Mouse (Mus musculus) hindbrain, postnatal 0 days (tissue): ENCODE results near the gene Srsf3. TPM values are rescaled to one million over a fixed set of nuclear protein-coding genes. Genes with fewer than 3 reads are reported as not detected.

Experiments
- ATAC-seq: fragments of 200-750 bp; cut with Nextera tagmentation; 2 replicates; pipeline ENCODE4 v1.8.0; 2017; ENCODE audit warnings: mild to moderate bottlenecking, moderate TSS enrichment, moderate library complexity
- DNase-seq: peaks from one replicate; pipeline ENCODE4 v3.0.0-alpha.2; 2015; ENCODE audit warnings: low spot score
- H3K27ac ChIP-seq: fragments of 300-500 bp; sonication (generic); 2 replicates; pipeline ENCODE4 v1.5.1; 2014; ENCODE audit warnings: mild to moderate bottlenecking
- H3K27me3 ChIP-seq: fragments of 300-500 bp; sonication (generic); 2 replicates; pipeline ENCODE4 v1.6.1; 2014; ENCODE audit warnings: low read length, mixed read lengths; ENCODE audit not compliant: insufficient read depth
- H3K36me3 ChIP-seq: fragments of 300-500 bp; sonication (generic); 2 replicates; pipeline ENCODE4 v1.6.1; 2014; ENCODE audit warnings: low read length, mixed read lengths; ENCODE audit not compliant: insufficient read depth
- H3K4me1 ChIP-seq: fragments of 300-500 bp; sonication (generic); 2 replicates; pipeline ENCODE4 v1.6.1; 2014; ENCODE audit warnings: antibody characterized with exemption, low read length, mixed read lengths; ENCODE audit not compliant: insufficient read depth
- H3K4me2 ChIP-seq: fragments of 300-500 bp; sonication (generic); 2 replicates; pipeline ENCODE4 v1.6.1; 2014; ENCODE audit warnings: low read depth, mild to moderate bottlenecking, low read length, moderate library complexity, mixed read lengths
- H3K4me3 ChIP-seq: fragments of 300-500 bp; sonication (generic); 2 replicates; pipeline ENCODE4 v1.5.1; 2014; ENCODE audit warnings: low read length
- H3K9ac ChIP-seq: fragments of 300-500 bp; sonication (generic); replicated peaks from 2 replicates; pipeline ENCODE4 v1.6.1; 2014; ENCODE audit warnings: mild to moderate bottlenecking, low read length, moderate library complexity, mixed read lengths
- H3K9me3 ChIP-seq: fragments of 300-500 bp; sonication (generic); 2 replicates; pipeline ENCODE4 v1.6.1; 2016; ENCODE audit warnings: low read length, mixed read lengths
- CTCF ChIP-seq: IDR thresholded peaks from 2 replicates; pipeline ENCODE4 v1.5.1; 2016; ENCODE audit warnings: antibody characterized with exemption, control low read depth, low read depth
- WGBS: fragments of 180-500 bp; shearing (Covaris S2); extraction: QIAGEN DNeasy Blood & Tissue Kit; methylation state at CpG from one replicate; pipeline ENCODE4 v1.1.7; 2014; 5-methylcytosine and 5-hydroxymethylcytosine counted together
- polyA plus RNA-seq: library from polyadenylated mRNA; unstranded; fragments of >200 nt; fragmentation: Nextera tagmentation; extraction: Ambion mirVana; gene quantifications from 2 replicates; pipeline ENCODE4 v1.2.1, GENCODE M21; 2015
- total RNA-seq: library from RNA; depleted of rRNA; stranded (reverse); fragments of >200 nt; gene quantifications from 2 replicates; pipeline ENCODE4 v1.2.3, GENCODE M21; 2014; rRNA removed

The Srsf3 gene
- total RNA-seq (139 and 147 TPM in 2 replicates), polyA plus RNA-seq (298 and 315 TPM in 2 replicates)

DNA sequence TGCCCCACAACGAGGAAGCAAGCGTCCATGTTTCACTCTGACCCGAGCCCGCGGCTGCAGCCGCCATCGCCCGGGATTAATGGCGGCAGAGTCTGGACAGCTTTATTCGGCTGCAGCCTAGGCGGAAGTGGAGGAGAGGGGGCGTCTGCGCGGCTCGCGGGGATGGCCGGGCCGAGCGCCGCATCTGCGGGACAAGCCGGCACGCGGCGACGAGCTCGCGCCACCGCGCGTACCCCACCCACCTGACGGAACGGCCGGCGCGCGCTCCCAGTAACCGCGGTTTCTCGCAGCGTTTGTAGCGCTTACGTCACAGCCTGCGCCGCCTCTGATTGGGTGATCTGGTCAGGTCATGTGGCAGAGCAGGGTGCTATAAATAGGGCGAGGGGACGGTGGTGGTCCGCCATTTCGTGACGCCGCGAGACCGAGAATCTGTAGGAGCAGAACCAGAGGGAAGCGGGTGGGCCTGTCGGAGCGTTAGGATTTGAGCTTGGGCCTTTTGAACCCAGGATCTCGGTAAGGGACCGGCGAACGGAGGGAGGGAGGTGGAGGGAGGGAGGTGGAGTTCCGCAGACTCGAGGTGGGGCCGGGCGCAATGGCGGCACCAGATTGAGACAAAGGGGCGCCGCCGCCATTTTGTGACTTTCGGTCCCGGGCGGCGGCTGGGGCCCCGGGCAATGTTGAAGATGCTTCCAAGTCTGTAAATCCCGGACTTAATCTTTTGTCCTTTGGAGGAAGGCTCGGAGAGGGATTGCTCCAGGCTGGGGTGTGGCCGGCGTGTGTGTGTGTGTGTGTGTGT is at the start of gene Srsf3:
Gene Srsf3 (plus strand): TSS at position 355 of the 796 bp plus-strand sequence.
- H3K4me1 ChIP-seq: peaks cover 12% of the 10 kb centered on the region; the same call in 1 of the 2 replicates
- peak within 1 kb of the TSS; percentile 89 for H3K9ac ChIP-seq
- peak; percentile 100 for DNase-seq
- peak within 1 kb of the TSS; percentile 98 for H3K27ac ChIP-seq
- peak within 1 kb of the TSS; percentile 61 for H3K4me3 ChIP-seq
- H3K4me2 ChIP-seq: peak within 1 kb of the TSS; percentile 95
- WGBS: under 1% methylated on average over 76 of the region's 77 CpGs
- peaks cover 12% of the 10 kb centered on the region for H3K36me3 ChIP-seq
- ATAC-seq: peak; percentile 100
- no peaks in the 10 kb centered on the region for H3K27me3 ChIP-seq
- H3K9me3 ChIP-seq: no peaks in the 10 kb centered on the region
- no peak; the same call in 1 of the 2 replicates for TF ChIP-seq CTCF

DNA sequence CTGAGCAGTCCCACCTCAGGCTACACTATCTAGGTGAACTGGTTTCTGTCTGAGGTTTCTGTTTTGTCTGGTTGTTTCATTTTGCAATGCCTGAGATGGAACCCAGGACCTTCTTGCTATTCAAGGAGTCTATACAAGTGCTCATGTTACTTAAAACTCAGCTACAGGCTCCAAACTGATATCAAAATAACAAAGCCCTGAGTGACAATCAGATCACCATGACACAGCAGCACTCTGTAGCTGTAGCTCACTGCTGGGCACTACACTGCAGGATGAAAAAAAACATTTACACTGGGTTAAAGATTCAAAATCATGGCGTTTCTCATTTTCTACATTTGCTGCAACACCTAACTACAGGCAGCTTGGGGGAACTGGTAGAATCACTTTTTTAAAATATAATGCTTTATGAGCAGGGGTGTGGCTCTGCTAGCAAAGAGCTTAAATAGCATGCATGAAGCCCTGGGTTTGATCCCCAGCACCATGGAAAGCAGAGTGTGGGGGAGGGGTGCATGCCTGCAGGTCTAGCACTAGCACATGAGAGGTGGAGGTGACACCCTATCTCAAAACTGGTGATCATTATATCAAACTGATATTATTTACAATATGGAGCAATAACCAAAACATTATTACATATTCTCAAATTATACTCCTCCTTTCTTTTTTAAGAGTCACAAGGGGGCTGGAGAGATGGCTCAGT is 47.6 kb upstream of the Srsf3 start:
- Histone ChIP-seq H3K27ac (no peak overlapping the region), H3K4me2 (no peak overlapping the region), H3K9ac (no peak overlapping the region), H3K9me3 (no peaks in the 10 kb centered on the region), H3K4me1 (no peaks in the 10 kb centered on the region), H3K4me3 (no peak overlapping the region), H3K36me3 (peaks cover 35% of the 10 kb centered on the region), H3K27me3 (no peaks in the 10 kb centered on the region)
- DNase-seq (no peak), ATAC-seq (no peak)
- no peak for TF ChIP-seq CTCF
- 80% methylated on average over 1 of the region's 1 CpGs for WGBS

DNA sequence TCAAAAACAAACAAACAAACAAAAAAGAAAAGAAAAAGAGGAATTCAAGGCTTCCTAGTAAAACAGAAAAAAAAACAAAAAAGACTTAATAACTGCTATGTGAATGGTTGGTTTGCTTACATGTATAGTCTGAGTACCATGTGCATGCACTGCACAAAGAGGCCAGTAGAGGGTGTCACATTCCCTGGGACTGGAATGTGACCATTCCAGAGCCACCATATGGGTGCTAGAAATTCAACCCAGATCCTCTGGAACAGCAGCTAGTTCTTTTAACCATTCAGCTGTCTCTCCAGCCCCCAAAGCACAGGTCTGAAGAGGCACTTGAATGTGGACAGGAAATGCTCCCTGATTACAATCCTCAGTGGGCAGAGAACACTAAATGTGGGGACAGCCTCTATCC is 45.6 kb upstream of the Srsf3 start:
- peaks cover 33% of the 10 kb centered on the region for H3K36me3 ChIP-seq
- H3K4me2 ChIP-seq: no peak overlapping the region
- ATAC-seq: no peak
- DNase-seq: peak; percentile 31
- no peak overlapping the region for H3K4me3 ChIP-seq
- no peak overlapping the region for H3K27ac ChIP-seq
- no peaks in the 10 kb centered on the region for H3K4me1 ChIP-seq
- TF ChIP-seq CTCF: peak; percentile 57
- no peaks in the 10 kb centered on the region for H3K27me3 ChIP-seq
- H3K9ac ChIP-seq: no peak overlapping the region
- no peaks in the 10 kb centered on the region for H3K9me3 ChIP-seq

DNA sequence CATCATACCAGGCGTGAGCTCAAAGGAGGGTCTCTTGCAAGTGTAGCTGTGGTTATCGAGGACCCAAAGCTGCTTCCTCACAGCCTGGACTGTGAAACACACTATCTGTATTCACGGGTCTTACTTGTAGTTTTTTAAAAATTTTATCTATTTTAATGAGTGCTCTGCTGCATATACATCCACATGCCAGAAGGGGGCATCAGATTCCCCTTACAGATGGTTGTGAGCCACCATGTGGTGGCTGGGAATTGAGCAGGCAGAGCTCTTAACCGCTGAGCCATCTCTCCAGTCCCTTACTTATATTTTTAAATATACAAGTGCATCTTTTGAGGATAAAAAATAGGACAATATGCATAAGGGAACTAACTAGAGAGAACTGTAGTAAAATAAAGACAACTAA is 44.7 kb upstream of the Srsf3 start:
- no peak for ATAC-seq
- H3K9me3 ChIP-seq: no peaks in the 10 kb centered on the region
- H3K36me3 ChIP-seq: peaks cover 30% of the 10 kb centered on the region
- H3K9ac ChIP-seq: no peak overlapping the region
- H3K4me2 ChIP-seq: no peak overlapping the region
- H3K4me1 ChIP-seq: no peaks in the 10 kb centered on the region
- DNase-seq: peak; percentile 81
- 64% methylated on average over 4 of the region's 4 CpGs for WGBS
- H3K4me3 ChIP-seq: no peak overlapping the region
- no peak overlapping the region for H3K27ac ChIP-seq
- H3K27me3 ChIP-seq: no peaks in the 10 kb centered on the region
- peak; percentile 84 for TF ChIP-seq CTCF

DNA sequence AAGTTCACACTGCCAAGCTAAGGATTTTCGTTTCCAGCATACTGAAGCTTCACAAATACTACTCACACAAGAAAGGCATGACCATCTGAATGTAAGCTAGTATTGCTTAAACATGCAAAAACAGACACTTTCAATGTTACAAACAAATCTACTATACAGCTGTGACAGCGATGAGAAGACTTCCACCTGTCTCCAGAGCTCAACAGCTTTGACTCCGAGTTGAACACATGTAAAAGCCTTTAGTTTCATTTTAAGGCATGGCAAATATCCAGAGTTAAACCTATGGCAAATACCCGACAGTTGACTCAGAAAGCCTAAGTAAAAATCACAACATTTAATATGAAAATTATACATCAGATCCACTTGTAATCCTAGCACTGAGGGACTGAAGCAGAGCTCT is 44.1 kb upstream of the Srsf3 start:
- H3K9ac ChIP-seq: no peak overlapping the region
- no peaks in the 10 kb centered on the region for H3K27me3 ChIP-seq
- no peak for TF ChIP-seq CTCF
- no peak for ATAC-seq
- no peaks in the 10 kb centered on the region for H3K4me1 ChIP-seq
- H3K9me3 ChIP-seq: no peaks in the 10 kb centered on the region
- WGBS: 88% methylated on average over 4 of the region's 4 CpGs
- H3K4me2 ChIP-seq: no peak overlapping the region
- H3K36me3 ChIP-seq: peaks cover 30% of the 10 kb centered on the region; the same call in 1 of the 2 replicates
- no peak overlapping the region for H3K4me3 ChIP-seq
- DNase-seq: no peak
- no peak overlapping the region for H3K27ac ChIP-seq

DNA sequence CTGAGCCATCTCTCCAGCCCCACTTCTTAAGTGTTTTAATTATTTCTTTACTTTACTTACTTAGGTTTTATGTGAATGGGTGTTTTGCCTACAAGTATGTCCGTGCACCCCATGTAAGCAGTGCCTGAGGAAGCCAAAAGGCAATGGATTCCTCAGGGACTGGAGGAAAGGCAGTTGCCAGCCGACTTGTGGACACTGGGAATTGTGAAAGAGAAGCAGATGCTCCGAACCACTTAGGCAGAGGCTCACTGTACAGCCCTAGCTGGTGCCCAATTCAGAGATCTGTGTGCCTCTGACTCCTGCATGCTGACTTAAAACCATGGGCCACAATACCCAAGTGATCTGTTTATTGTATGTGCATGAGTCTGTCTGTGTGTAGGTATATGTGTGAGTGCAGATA is 43.4 kb upstream of the Srsf3 start:
- no peak for TF ChIP-seq CTCF
- ATAC-seq (no peak), DNase-seq (no peak)
- no peaks in the 10 kb centered on the region for H3K4me1 ChIP-seq
- H3K4me3 ChIP-seq: no peak overlapping the region
- H3K4me2 ChIP-seq: no peak overlapping the region
- WGBS: 80% methylated on average over 3 of the region's 3 CpGs
- H3K27ac ChIP-seq: no peak overlapping the region
- H3K36me3 ChIP-seq: peaks cover 30% of the 10 kb centered on the region; the same call in 1 of the 2 replicates
- no peaks in the 10 kb centered on the region for H3K9me3 ChIP-seq
- no peak overlapping the region for H3K9ac ChIP-seq
- no peaks in the 10 kb centered on the region for H3K27me3 ChIP-seq
